Mouse (Mus musculus) liver, embryonic 13.5 days (tissue): ENCODE measurements around the gene Hes7. TPM values are rescaled to one million over a fixed set of nuclear protein-coding genes. Genes with fewer than 3 reads are reported as not detected.
"Not testable (repeated sequence)": the region's sequence is repeated elsewhere in the genome, so short reads cannot be mapped to it uniquely, and the experiment has no call there.

Experiments used
- ATAC-seq: fragments of 200-750 bp; cut with Nextera tagmentation; 2 replicates; pipeline ENCODE4 v1.8.0; 2017; ENCODE audit warnings: low read depth, mild to moderate bottlenecking, moderate number of reproducible peaks, moderate library complexity
- DNase-seq: peaks from one replicate; pipeline ENCODE4 v3.0.0; 2022
- H3K27ac ChIP-seq: fragments of 300-500 bp; sonication (generic); 2 replicates; pipeline ENCODE4 v1.5.1; 2015; ENCODE audit warnings: moderate library complexity, mild to moderate bottlenecking, inconsistent platforms
- H3K27me3 ChIP-seq: fragments of 300-500 bp; sonication (generic); 2 replicates; pipeline ENCODE4 v1.6.1; 2015; ENCODE audit warnings: mild to moderate bottlenecking, inconsistent platforms
- H3K36me3 ChIP-seq: fragments of 300-500 bp; sonication (generic); 2 replicates; pipeline ENCODE4 v1.6.1; 2015; ENCODE audit warnings: mild to moderate bottlenecking, inconsistent platforms
- H3K4me1 ChIP-seq: fragments of 300-500 bp; sonication (generic); replicated peaks from 2 replicates; pipeline ENCODE4 v1.6.1; 2015; ENCODE audit warnings: inconsistent platforms
- H3K4me2 ChIP-seq: fragments of 300-500 bp; sonication (generic); 2 replicates; pipeline ENCODE4 v1.6.1; 2015; ENCODE audit warnings: inconsistent platforms, mild to moderate bottlenecking, moderate library complexity
- H3K4me3 ChIP-seq: fragments of 300-500 bp; sonication (generic); replicated peaks from 2 replicates; pipeline ENCODE4 v1.5.1; 2015; ENCODE audit warnings: mild to moderate bottlenecking, inconsistent platforms
- H3K9ac ChIP-seq: fragments of 300-500 bp; sonication (generic); 2 replicates; pipeline ENCODE4 v1.6.1; 2015; ENCODE audit warnings: mild to moderate bottlenecking, inconsistent platforms
- H3K9me3 ChIP-seq: fragments of 300-500 bp; sonication (generic); replicated peaks from 2 replicates; pipeline ENCODE4 v1.6.1; 2016; ENCODE audit warnings: inconsistent platforms
- WGBS: fragments of 180-500 bp; shearing (Covaris S2); methylation state at CpG from one replicate; pipeline ENCODE4 v1.1.7; 2015; ENCODE audit not compliant: insufficient replicate concordance; 5-methylcytosine and 5-hydroxymethylcytosine counted together
- polyA plus RNA-seq: library from polyadenylated mRNA; unstranded; fragments of >200 nt; fragmentation: Nextera tagmentation; extraction: Ambion mirVana; gene quantifications from 2 replicates; pipeline ENCODE4 v1.2.1, GENCODE M21; 2015

The Hes7 gene
- polyA plus RNA-seq, 1 experiment from 2014 or later = 0.18 TPM

DNA sequence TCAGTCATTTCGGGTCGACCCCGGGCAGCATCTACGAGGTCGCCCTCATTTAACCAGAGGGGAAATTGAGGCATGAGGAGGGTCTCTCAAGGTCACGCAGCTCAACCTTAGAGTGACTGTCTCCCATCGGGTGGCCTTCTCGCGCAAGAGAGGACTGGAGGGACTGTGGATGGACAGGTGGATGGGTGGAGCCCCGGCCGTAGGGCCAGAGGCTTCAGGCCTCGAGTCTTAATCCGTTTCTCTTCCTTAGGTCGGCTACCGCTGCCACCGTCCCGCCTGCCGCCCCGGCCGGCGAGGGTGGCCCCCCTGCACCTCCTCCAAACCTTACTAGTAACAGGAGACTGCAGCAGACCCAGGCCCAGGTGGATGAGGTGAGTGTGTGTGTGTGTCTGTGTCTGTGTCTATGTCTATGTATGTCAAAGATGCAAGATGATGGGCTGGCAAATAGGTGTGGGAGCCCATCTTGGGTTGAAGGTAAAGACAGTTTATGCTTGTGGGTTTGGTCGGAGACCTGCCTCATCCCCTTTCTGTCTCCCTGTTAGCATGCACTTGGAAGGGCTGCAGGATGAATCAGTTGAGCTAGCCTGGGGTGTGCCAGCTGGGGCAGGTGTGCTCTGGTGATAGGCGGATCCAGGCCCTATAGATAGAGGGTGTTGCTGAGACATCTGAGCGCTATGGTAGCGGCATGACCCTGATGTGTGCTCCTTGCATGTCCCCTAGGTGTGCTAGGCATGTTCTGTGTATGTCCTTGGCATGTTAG, 31.2 kb upstream of the Hes7 start:
- H3K4me3 ChIP-seq = peak overlapping the region; percentile 99
- peaks cover 53% of the 10 kb centered on the region for H3K4me1 ChIP-seq
- peaks cover 34% of the 10 kb centered on the region for H3K36me3 ChIP-seq
- peak overlapping the region; percentile 100 for H3K9ac ChIP-seq
- WGBS = 5% methylated on average over 25 of the region's 25 CpGs
- no peaks in the 10 kb centered on the region for H3K9me3 ChIP-seq
- H3K4me2 ChIP-seq = peak overlapping the region; percentile 98
- H3K27me3 ChIP-seq = no peaks in the 10 kb centered on the region
- DNase-seq (peak; percentile 63), ATAC-seq (peak; percentile 85)
- peak overlapping the region; percentile 94 for H3K27ac ChIP-seq

- Histone ChIP-seq H3K27me3 (no peaks in the 10 kb centered on the region), H3K4me1 (peaks cover 59% of the 10 kb centered on the region), H3K4me3 (peak overlapping the region; percentile 99), H3K9me3 (no peaks in the 10 kb centered on the region), H3K36me3 (peaks cover 34% of the 10 kb centered on the region), H3K9ac (peak overlapping the region; percentile 100), H3K27ac (peak overlapping the region; percentile 94), H3K4me2 (peak overlapping the region; percentile 98)
- WGBS = 79% methylated on average over 12 of the region's 12 CpGs
- ATAC-seq = no peak
- DNase-seq = no peak
Measured at GRCm38 (mm10) chr11:69089616-69090290, 30.5 kb upstream of the Hes7 start.

DNA sequence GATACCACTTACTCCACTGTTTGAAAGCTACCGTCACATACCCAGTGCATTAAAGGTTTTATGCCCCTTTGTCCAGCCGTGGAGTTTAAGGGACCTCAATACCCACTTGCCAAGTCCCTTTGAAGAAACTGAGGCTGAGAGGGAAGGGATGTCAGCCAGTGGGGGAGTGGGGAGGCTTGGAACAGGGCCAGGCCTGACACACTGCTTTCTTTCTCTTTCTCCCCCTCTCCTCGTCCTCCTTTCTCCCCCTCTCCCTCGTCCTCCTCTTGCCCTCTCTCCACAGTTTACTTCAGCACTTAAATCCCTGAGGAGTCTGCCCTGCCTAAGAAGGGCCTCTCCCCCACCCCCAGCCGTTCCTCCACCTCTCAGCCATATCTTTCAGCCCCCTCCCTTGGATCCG, 29.8 kb upstream of the Hes7 start:
- ATAC-seq = no peak
- H3K4me3 ChIP-seq = no peak overlapping the region
- H3K4me2 ChIP-seq = peak overlapping the region; percentile 98
- WGBS = 73% methylated on average over 6 of the region's 6 CpGs
- H3K4me1 ChIP-seq = peaks cover 63% of the 10 kb centered on the region
- H3K9me3 ChIP-seq = no peaks in the 10 kb centered on the region
- H3K9ac ChIP-seq = peak overlapping the region; percentile 100
- peaks cover 34% of the 10 kb centered on the region for H3K36me3 ChIP-seq
- no peak for DNase-seq
- no peaks in the 10 kb centered on the region for H3K27me3 ChIP-seq
- peak overlapping the region; percentile 94 for H3K27ac ChIP-seq

DNA sequence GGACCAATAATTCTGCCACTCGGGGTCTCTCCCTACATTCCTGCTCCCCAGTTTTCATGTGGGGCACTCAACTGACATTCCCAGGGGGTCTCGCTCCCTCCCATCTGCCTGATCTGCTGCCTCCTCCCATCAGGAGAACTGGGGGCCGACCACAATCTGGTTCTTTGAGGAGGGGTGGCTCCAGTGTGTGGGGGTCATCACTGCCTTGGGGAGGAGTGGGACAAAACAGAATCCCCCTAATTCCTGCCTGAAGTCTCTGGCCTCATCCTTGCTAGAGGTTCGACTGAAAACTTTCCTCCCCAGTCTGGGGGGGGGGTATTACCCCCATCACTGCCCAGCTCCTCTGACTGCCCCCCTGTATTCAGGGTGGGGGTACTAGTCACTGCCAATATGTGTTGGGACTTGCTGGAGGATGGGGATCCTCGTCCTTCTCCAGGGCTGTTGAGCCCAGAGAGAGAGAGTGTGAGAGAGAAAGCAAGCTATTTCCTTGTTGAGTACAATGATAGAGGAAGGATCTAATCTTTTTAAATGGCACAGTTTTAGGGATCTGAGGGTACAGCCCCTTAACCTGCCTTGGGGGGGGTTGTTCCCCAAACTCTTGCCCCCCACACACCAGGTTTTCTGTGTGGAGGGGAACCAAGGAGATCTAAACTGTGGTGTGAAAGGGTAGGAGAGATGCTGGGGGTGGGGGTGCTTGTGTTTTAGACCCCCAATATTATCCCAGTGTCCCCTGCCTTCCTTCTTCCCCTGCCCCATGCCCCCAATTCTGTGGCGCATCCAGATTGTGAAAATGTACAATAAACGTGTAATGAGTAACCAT, 28.4 kb upstream of the Hes7 start:
- Histone ChIP-seq H3K4me2 (no peak overlapping the region), H3K4me1 (peaks cover 74% of the 10 kb centered on the region), H3K9me3 (no peaks in the 10 kb centered on the region), H3K36me3 (peaks cover 34% of the 10 kb centered on the region), H3K4me3 (no peak overlapping the region), H3K9ac (no peak overlapping the region), H3K27me3 (no peaks in the 10 kb centered on the region), H3K27ac (no peak overlapping the region)
- 48% methylated on average over 7 of the region's 7 CpGs for WGBS
- ATAC-seq = no peak
- DNase-seq = no peak

GRCm38 (mm10) chr11:69092386-69092751, 27.8 kb upstream of the Hes7 start:
- H3K9ac ChIP-seq = no peak overlapping the region
- H3K4me3 ChIP-seq = no peak overlapping the region
- H3K27me3 ChIP-seq = no peaks in the 10 kb centered on the region
- no peak overlapping the region for H3K4me2 ChIP-seq
- ATAC-seq (no peak), DNase-seq (peak; percentile 76)
- H3K4me1 ChIP-seq = peaks cover 74% of the 10 kb centered on the region
- no peak overlapping the region for H3K27ac ChIP-seq
- H3K9me3 ChIP-seq = no peaks in the 10 kb centered on the region
- WGBS = 2% methylated on average over 3 of the region's 3 CpGs
- H3K36me3 ChIP-seq = peaks cover 34% of the 10 kb centered on the region

DNA sequence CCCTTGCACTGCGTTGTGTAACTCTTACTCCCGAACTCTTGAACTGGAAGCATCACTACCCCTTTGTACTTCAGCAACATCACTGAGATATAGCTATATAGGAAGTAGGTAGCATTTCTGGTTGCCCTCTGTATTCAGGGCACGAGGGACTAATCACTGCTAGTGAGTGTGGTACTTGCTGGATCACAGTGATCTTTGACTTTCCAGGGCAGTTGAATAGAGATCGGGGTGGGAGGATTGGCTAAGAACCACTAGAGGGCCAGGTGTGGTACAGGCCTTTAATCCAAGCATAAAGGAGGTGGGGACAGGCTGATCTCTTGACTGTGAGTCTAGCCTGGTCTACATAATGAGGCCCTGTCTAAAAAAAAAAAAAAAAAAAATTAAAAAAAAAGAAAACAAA, 27.3 kb upstream of the Hes7 start:
- Histone ChIP-seq H3K4me3 (no peak overlapping the region), H3K27ac (no peak overlapping the region), H3K4me1 (peaks cover 74% of the 10 kb centered on the region), H3K9ac (no peak overlapping the region), H3K36me3 (peaks cover 34% of the 10 kb centered on the region), H3K4me2 (no peak overlapping the region), H3K27me3 (no peaks in the 10 kb centered on the region), H3K9me3 (no peaks in the 10 kb centered on the region)
- DNase-seq (no peak), ATAC-seq (no peak)
- WGBS = 74% methylated on average over 4 of the region's 4 CpGs

DNA sequence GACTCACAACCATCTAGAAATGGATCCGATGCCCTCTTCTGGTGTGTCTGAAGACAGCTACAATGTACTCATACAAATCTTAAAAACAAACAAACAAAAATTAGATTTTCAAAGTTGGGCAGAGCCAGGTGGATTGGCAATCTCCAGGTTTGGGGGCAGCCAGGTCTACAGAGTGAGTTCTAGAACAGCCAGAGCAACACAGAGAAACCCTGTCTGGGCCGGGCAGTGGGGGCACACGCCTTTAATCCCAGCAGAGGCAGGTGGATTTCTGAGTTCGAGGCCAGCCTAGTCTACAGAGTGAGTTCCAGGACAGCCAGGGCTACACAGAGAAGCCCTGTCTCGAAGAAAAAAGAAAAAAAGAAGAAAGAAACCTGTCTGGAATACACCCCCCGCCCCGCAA, 26.3 kb upstream of the Hes7 start:
- H3K9ac ChIP-seq, H3K4me3 ChIP-seq, H3K9me3 ChIP-seq, DNase-seq, ATAC-seq, H3K27me3 ChIP-seq: not testable (repeated sequence)
- 83% methylated on average over 7 of the region's 7 CpGs for WGBS
- H3K27ac ChIP-seq = 0 out of 2 replicates have a peak overlapping the region, but pooled peaks have one; percentile 85
- H3K36me3 ChIP-seq = peaks cover 34% of the 10 kb centered on the region
- peaks cover 80% of the 10 kb centered on the region for H3K4me1 ChIP-seq
- 0 out of 2 replicates have a peak overlapping the region, but pooled peaks have one; percentile 9 for H3K4me2 ChIP-seq

- Histone ChIP-seq H3K27me3 (no peaks in the 10 kb centered on the region), H3K36me3 (peaks cover 29% of the 10 kb centered on the region), H3K4me2 (peak within 1 kb of the TSS; percentile 95), H3K9ac (peak within 1 kb of the TSS; percentile 78), H3K4me3 (peak within 1 kb of the TSS; percentile 67), H3K27ac (peak within 1 kb of the TSS; percentile 93), H3K9me3 (no peaks in the 10 kb centered on the region), H3K4me1 (peaks cover 80% of the 10 kb centered on the region)
- DNase-seq = peak; percentile 99
- 1% methylated on average over 37 of the region's 37 CpGs for WGBS
- peak; percentile 86 for ATAC-seq
Measured at GRCm38 (mm10) chr11:69094697-69095429, 25.3 kb upstream of the Hes7 start, which contains the start of gene Per1. Gene Per1, plus strand, starts transcription at chr11:69095217.

DNA sequence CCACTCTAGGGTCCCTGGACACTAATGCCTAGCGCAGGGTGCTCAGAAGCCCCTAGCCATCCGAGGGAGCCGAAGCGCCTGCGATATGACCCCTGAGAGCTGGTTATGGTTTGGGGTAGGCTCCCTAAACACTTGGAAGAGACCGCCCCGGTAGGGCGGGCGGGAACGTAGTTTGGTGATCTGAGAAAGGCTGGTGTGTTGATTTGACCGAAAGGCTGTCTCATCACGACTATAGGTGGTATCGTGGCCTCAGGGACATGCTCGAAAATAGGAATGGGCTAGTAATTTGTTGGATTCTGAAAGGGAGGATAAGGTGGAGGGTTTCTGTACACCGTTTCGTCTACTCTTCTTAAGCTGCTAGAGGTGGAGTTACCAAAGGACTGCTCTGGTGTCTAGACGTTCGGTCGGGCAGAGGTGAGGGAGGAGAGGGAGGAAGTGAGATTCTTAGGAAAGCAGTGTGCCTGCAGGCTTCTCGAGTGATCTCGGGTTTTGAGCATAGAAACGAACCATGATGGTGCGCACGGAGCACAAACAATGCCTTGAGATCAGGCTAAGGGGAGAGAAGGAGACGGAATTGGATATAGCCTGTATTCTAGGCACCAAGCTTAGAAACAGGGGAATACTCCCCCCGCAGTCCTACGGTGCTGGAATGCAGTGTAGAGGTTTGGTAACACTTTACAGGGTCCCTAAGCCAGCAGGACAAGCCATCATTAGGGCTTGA, 24.5 kb upstream of the Hes7 start:
- 2% methylated on average over 27 of the region's 27 CpGs for WGBS
- peak overlapping the region; percentile 95 for H3K4me2 ChIP-seq

DNA sequence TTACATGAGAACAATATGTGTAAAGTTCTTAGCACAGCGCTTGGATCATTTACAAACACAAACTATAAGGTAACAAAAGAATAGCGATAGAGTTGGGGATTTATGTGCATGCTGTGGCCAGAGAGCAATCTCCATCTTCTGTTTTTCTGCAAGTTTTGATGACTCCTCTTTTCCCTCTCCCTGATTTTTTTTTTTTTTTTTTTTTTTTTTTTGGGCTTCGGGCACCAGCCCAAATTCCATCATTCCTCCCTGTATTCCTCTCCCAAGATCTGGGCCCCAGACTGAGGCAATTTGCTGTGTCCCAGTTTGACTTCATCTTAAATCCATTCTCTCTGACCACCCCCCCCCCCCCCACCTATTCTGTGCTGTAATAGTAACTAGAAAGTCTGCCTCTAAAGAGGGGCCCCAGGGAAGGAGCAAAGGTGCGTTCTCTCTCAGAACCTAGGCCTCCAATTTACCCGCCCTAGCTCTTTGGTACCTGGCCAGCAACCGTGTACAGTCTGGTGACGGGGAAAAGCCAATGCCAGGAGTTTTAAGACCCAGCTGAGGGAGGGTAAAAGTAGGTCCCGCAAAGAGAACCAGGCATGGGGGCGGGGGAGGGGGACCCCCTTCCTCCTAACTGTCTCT, 23.7 kb upstream of the Hes7 start:
- peak overlapping the region; percentile 93 for H3K27ac ChIP-seq
- H3K9ac ChIP-seq = peak overlapping the region; percentile 78
- H3K4me2 ChIP-seq = peak overlapping the region; percentile 95
- H3K4me3 ChIP-seq = peak overlapping the region; percentile 67
- H3K36me3 ChIP-seq = peaks cover 23% of the 10 kb centered on the region
- WGBS = 20% methylated on average over 9 of the region's 9 CpGs
- ATAC-seq = no peak
- H3K9me3 ChIP-seq = no peaks in the 10 kb centered on the region
- H3K4me1 ChIP-seq = peaks cover 80% of the 10 kb centered on the region
- no peaks in the 10 kb centered on the region for H3K27me3 ChIP-seq
- DNase-seq = no peak

More for the DNA sequence above, 24.5 kb upstream of the Hes7 start:
- no peaks in the 10 kb centered on the region for H3K9me3 ChIP-seq
- DNase-seq (peak; percentile 50), ATAC-seq (no peak)
- H3K27me3 ChIP-seq = no peaks in the 10 kb centered on the region
- H3K27ac ChIP-seq = peak overlapping the region; percentile 93
- peak overlapping the region; percentile 67 for H3K4me3 ChIP-seq
- peaks cover 80% of the 10 kb centered on the region for H3K4me1 ChIP-seq
- peak overlapping the region; percentile 78 for H3K9ac ChIP-seq
- H3K36me3 ChIP-seq = peaks cover 23% of the 10 kb centered on the region
